Mouse (Mus musculus) limb, embryonic 10.5 days (tissue): ENCODE measurements at regions not wholly inside any gene's neighbourhood (a gene's known extent, or its start where the extent isn't known, plus 50 kb on each side); places are given as distances from the start of the nearest gene placed in this dataset.

Experiments used
- DNase-seq: peaks from one replicate; pipeline ENCODE4 v3.0.0-alpha.2; 2017; ENCODE audit warnings: low spot score
- H3K27ac ChIP-seq: fragments of 300-500 bp; sonication (generic); 2 replicates; pipeline ENCODE4 v1.5.1; 2016; ENCODE audit warnings: mild to moderate bottlenecking
- H3K27me3 ChIP-seq: fragments of 300-500 bp; sonication (generic); 2 replicates; pipeline ENCODE4 v1.6.1; 2016; ENCODE audit warnings: low read depth, mild to moderate bottlenecking; ENCODE audit not compliant: poor library complexity, severe bottlenecking
- H3K36me3 ChIP-seq: fragments of 300-500 bp; sonication (generic); 2 replicates; pipeline ENCODE4 v1.6.1; 2016; ENCODE audit warnings: mild to moderate bottlenecking, moderate library complexity
- H3K4me1 ChIP-seq: fragments of 300-500 bp; sonication (generic); 2 replicates; pipeline ENCODE4 v1.6.1; 2016
- H3K4me3 ChIP-seq: fragments of 300-500 bp; sonication (generic); 2 replicates; pipeline ENCODE4 v1.5.1; 2016; ENCODE audit warnings: mild to moderate bottlenecking, moderate library complexity
- H3K9me3 ChIP-seq: fragments of 300-500 bp; sonication (generic); replicated peaks from 2 replicates; pipeline ENCODE4 v1.6.1; 2016; ENCODE audit warnings: mild to moderate bottlenecking
- WGBS: fragments of 180-500 bp; shearing (Covaris S2); methylation state at CpG from one replicate; pipeline ENCODE4 v1.1.7; 2016; 5-methylcytosine and 5-hydroxymethylcytosine counted together

- Histone ChIP-seq H3K9me3 (no peaks in the 10 kb centered on the region; the same call in 1 of the 2 replicates), H3K36me3 (no peaks in the 10 kb centered on the region), H3K4me1 (peaks cover 6% of the 10 kb centered on the region; the same call in 1 of the 2 replicates), H3K27ac (no peak overlapping the region), H3K4me3 (no peak overlapping the region), H3K27me3 (no peaks in the 10 kb centered on the region)
- no peak for DNase-seq
- WGBS, result 82% methylated on average over 9 of the region's 9 CpGs
These were observed 73.1 kb upstream of the 2410004P03Rik start for GRCm38 (mm10) chr12:17084499-17085208.

GRCm38 (mm10) chr12:17071691-17072454 is 60.3 kb upstream of the 2410004P03Rik start:
- H3K4me3 ChIP-seq, result no peak overlapping the region
- WGBS, result 93% methylated on average over 15 of the region's 15 CpGs

GRCm38 (mm10) chr12:17069808-17070207 is 58.3 kb upstream of the 2410004P03Rik start:
- WGBS, result 81% methylated on average over 9 of the region's 9 CpGs
- DNase-seq, result no peak
- no peaks in the 10 kb centered on the region for H3K9me3 ChIP-seq
- no peak overlapping the region for H3K4me3 ChIP-seq
- H3K36me3 ChIP-seq, result no peaks in the 10 kb centered on the region
- H3K27me3 ChIP-seq, result peaks cover 7% of the 10 kb centered on the region; the same call in 1 of the 2 replicates
- H3K27ac ChIP-seq, result no peak overlapping the region
- H3K4me1 ChIP-seq, result no peaks in the 10 kb centered on the region

More at GRCm38 (mm10) chr12:17071691-17072454, 60.3 kb upstream of the 2410004P03Rik start:
- no peak overlapping the region for H3K27ac ChIP-seq
- no peaks in the 10 kb centered on the region for H3K4me1 ChIP-seq
- H3K36me3 ChIP-seq, result no peaks in the 10 kb centered on the region
- no peaks in the 10 kb centered on the region for H3K27me3 ChIP-seq
- H3K9me3 ChIP-seq, result no peaks in the 10 kb centered on the region
- no peak for DNase-seq

GRCm38 (mm10) chr12:17069161-17069560 is 57.6 kb upstream of the 2410004P03Rik start:
- no peaks in the 10 kb centered on the region for H3K4me1 ChIP-seq
- no peak overlapping the region for H3K27ac ChIP-seq
- H3K4me3 ChIP-seq, result no peak overlapping the region
- DNase-seq, result no peak
- H3K36me3 ChIP-seq, result no peaks in the 10 kb centered on the region
- 82% methylated on average over 5 of the region's 5 CpGs for WGBS
- H3K9me3 ChIP-seq, result no peaks in the 10 kb centered on the region
- peaks cover 7% of the 10 kb centered on the region; the same call in 1 of the 2 replicates for H3K27me3 ChIP-seq

GRCm38 (mm10) chr12:17063920-17064319 is 52.4 kb upstream of the 2410004P03Rik start:
- peaks cover 28% of the 10 kb centered on the region for H3K4me1 ChIP-seq
- DNase-seq, result no peak
- no peak overlapping the region for H3K27ac ChIP-seq
- WGBS, result 84% methylated on average over 5 of the region's 5 CpGs
- no peaks in the 10 kb centered on the region for H3K36me3 ChIP-seq
- H3K9me3 ChIP-seq, result no peaks in the 10 kb centered on the region
- peaks cover 20% of the 10 kb centered on the region; the same call in 1 of the 2 replicates for H3K27me3 ChIP-seq
- H3K4me3 ChIP-seq, result no peak overlapping the region
